Mouse (Mus musculus): ENCODE data around the gene Cacna1e. TPM values are rescaled to one million over a fixed set of nuclear protein-coding genes. Genes with fewer than 3 reads are reported as not detected.

Cacna1e gene
- total RNA-seq, 2 experiments from 2014 or later, result 164 to 184 TPM

- peak in 1 of 2 experiments; percentile 33 for DNase-seq (ENCODE audit: low spot score in 2 of 2)
These were observed 354.6 kb downstream of the Cacna1e start for GRCm38 (mm10) chr1:154529666-154530065.

- no peak for DNase-seq (ENCODE audit: low spot score in 2 of 2)
These were observed 355.5 kb downstream of the Cacna1e start for GRCm38 (mm10) chr1:154528803-154529202.

- no peak for DNase-seq (ENCODE audit: low spot score in 2 of 2)
These were observed 363.6 kb downstream of the Cacna1e start for GRCm38 (mm10) chr1:154520715-154521114.

GRCm38 (mm10) chr1:154515350-154515749 lies 369.0 kb downstream of the Cacna1e start:
- DNase-seq (ENCODE audit: low spot score in 2 of 2), result no peak

GRCm38 (mm10) chr1:154511736-154512135 lies 372.6 kb downstream of the Cacna1e start:
- DNase-seq (ENCODE audit: low spot score in 2 of 2), result peak in 1 of 2 experiments; percentile 74

DNA sequence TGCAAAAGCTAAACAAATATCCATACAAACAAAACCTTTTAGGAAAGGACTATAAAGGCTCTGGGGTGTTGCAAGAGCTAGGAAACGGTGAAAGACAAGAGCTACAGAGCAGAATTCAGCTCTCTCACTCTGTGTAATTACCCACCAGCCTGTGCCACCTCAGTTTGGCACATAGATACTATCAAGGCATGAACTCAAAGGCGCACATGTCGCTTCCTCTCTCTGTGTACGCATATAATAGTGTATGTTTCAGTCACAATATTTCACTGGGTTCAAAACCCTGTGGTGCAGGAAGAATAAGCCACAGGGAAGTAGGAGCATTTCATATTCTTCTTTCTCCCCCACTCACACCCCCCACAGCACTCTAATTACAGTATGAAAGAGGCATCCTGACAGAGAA lies 380.3 kb downstream of the Cacna1e start:
- peak in 1 of 2 experiments; percentile 26 for DNase-seq (ENCODE audit: low spot score in 2 of 2)

- DNase-seq (ENCODE audit: low spot score in 2 of 2), result no peak
These were observed 383.4 kb downstream of the Cacna1e start for GRCm38 (mm10) chr1:154500869-154501268.

DNA sequence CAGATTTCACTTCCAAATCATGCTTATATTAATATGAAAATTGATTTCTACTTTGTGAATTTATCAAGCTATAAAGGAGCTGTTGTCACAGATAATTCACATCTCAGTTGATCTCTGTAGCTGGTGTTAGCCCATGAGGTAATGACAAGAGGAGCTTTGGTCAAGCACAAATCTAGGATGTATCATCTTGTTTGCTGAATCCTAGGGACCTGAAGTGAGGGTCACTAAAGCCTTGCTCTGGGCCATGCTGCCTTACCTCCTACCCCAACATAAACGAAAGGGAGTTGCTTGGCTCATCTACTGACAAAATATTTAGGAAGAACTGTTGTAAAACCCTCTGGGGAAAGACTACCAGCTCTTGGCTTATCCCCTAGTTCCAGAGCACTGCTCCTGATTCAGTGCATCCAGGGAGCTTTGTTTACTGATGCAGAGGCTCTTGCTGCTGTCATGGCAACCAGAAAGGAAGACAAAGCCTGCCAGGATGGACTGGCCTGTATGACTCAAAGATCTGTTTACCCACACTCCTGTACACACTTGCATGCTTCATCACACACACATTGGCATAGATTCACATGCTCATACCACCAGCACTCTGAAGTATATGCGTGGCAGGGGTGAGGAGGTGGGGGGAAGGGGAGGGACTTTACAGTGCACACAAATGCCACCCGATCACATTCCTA lies 384.0 kb downstream of the Cacna1e start:
- DNase-seq (ENCODE audit: low spot score in 2 of 2), result peak in 1 of 2 experiments; percentile 41

DNA sequence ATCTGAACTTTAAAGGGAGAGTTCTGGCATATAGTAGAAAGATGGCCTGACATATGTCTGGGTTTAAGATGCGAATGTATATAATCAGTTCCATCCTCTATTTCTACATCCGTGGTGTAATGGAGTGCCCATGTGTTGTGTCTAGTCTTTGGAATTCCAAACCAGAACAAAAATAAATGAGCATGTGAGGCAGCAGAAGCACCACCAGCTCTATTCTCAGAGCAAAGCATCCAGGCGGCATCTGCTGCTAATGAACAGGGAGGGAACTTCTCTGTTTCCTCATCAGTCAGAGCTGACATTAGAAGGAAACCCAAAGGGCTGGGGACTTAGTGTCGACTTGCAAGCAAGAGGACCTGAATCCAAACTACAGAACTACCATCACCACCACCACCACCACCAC lies 385.5 kb downstream of the Cacna1e start:
- DNase-seq (ENCODE audit: low spot score in 2 of 2), result peak in 1 of 2 experiments; percentile 49

GRCm38 (mm10) chr1:154491071-154491470 lies 393.2 kb downstream of the Cacna1e start:
- no peak for DNase-seq (ENCODE audit: low spot score in 2 of 2)

DNA sequence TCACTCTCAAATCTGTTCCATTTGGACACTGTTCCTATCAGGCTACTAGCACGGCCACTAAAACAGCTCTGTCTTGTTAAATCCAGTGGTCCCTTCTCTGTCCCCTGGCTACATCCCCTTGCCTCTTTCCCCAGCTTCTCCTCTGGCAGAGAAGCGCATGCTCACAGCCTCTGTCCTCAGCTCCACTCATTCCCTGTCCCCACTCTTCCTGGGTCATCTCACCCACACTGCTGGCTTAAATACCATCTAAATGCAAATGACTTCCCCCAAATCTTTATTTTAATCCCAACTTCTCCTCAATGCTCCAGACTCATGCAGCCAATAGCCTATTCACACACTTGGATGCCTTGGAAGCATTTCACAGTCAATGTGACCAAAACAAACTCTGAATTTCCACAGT lies 407.6 kb downstream of the Cacna1e start:
- no peak for DNase-seq (ENCODE audit: low spot score in 2 of 2)

GRCm38 (mm10) chr1:154475706-154476105 lies 408.6 kb downstream of the Cacna1e start:
- DNase-seq (ENCODE audit: low spot score in 2 of 2), result no peak

DNA sequence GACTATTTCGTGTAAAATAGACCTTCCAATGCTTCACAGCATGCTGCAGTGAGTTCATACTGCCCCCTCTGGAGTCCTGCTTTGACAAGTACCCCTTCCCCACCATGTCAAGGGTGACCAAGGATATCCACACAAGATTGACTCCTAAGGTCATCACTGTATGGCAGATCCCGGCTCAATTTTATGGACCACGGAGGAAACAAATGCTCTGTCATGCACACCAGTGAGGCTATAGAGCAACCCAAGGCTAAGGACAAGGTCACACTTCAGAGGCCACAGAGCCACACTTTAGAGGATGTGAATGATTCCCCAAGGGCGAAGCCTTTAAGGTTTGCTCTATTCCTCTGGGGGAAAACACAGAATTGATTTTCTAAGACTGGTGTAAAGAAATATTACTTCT lies 410.1 kb downstream of the Cacna1e start:
- no peak for DNase-seq (ENCODE audit: low spot score in 2 of 2)

- DNase-seq (ENCODE audit: low spot score in 2 of 2), result no peak
These were observed 417.0 kb downstream of the Cacna1e start for GRCm38 (mm10) chr1:154467265-154467664.

- no peak for DNase-seq (ENCODE audit: low spot score in 2 of 2)
These were observed 422.8 kb downstream of the Cacna1e start for GRCm38 (mm10) chr1:154461521-154461920.

GRCm38 (mm10) chr1:154460067-154460466 lies 424.2 kb downstream of the Cacna1e start:
- no peak for DNase-seq (ENCODE audit: low spot score in 2 of 2)

DNA sequence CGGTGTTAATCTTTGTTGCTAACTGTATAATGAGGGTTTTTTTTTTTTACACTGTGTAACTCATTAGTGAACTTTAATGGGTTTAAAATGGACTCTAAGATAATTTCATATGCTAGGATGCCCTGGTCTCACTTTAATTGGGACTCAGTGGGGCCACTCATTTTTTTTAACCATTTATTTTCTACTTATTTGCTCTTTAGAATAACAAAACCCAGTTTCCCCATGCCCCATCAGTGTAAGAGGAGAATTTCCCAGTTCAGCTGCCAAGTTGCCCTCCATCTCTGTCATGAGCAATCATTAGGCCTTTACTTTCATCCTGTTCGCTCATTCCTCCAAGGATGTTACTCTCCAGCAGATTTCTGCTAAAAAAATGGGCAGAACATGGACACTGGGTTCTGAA lies 425.7 kb downstream of the Cacna1e start:
- DNase-seq (ENCODE audit: low spot score in 2 of 2), result no peak

- no peak for DNase-seq (ENCODE audit: low spot score in 2 of 2)
These were observed 433.5 kb downstream of the Cacna1e start for GRCm38 (mm10) chr1:154450799-154451198.

GRCm38 (mm10) chr1:154446456-154446855 lies 437.8 kb downstream of the Cacna1e start:
- DNase-seq (ENCODE audit: low spot score in 2 of 2), result peak in 1 of 2 experiments; percentile 28

DNA sequence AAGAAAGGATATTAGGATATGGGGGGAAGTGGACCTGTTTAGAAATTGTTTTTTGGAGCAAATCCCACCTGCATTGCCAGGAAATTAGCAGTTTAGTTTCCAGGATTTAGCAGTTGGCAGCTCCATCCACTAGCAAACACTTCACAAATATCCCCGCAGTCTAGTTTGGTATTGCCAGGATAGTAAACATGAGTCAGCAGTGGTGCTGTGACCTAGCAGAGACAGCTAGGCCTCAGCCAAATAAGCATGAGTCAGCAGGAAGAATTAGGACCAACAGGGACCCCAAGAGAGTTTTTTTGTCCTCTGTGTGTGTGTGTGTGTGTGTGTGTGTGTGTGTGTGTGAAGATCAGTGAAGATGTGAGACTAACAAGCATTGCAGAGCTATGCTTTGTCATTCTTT lies 450.8 kb downstream of the Cacna1e start:
- peak in 1 of 2 experiments; percentile 23 for DNase-seq (ENCODE audit: low spot score in 2 of 2)

GRCm38 (mm10) chr1:154433112-154433511 lies 451.2 kb downstream of the Cacna1e start:
- DNase-seq (ENCODE audit: low spot score in 2 of 2), result no peak

- DNase-seq (ENCODE audit: low spot score in 2 of 2), result peak in 1 of 2 experiments; percentile 20
These were observed 456.0 kb downstream of the Cacna1e start for GRCm38 (mm10) chr1:154428276-154428675.

GRCm38 (mm10) chr1:154418278-154418677 lies 466.0 kb downstream of the Cacna1e start:
- peak in 1 of 2 experiments; percentile 41 for DNase-seq (ENCODE audit: low spot score in 2 of 2)

Measured in layer of hippocampus, postnatal 14 days (tissue).